Mouse (Mus musculus) neural tube, embryonic 12.5 days (tissue): ENCODE results near the gene Ciart. TPM values are rescaled to one million over a fixed set of nuclear protein-coding genes. Genes with fewer than 3 reads are reported as not detected.
A peak's percentile ranks its signal among the peaks of the same experiment; 100 is the strongest.
"Not testable (repeated sequence)": the region's sequence is repeated elsewhere in the genome, so short reads cannot be mapped to it uniquely, and the experiment has no call there.

Source experiments
- ATAC-seq: fragments of 200-750 bp; cut with Nextera tagmentation; 2 replicates; pipeline ENCODE4 v1.8.0; 2017; ENCODE audit warnings: low read depth, mild to moderate bottlenecking, moderate TSS enrichment, moderate library complexity; ENCODE audit not compliant: low FRiP score
- H3K27ac ChIP-seq: fragments of 300-500 bp; sonication (generic); 2 replicates; pipeline ENCODE4 v1.5.1; 2016
- H3K27me3 ChIP-seq: fragments of 300-500 bp; sonication (generic); replicated peaks from 2 replicates; pipeline ENCODE4 v1.6.1; 2016; ENCODE audit warnings: mild to moderate bottlenecking
- H3K36me3 ChIP-seq: fragments of 300-500 bp; sonication (generic); 2 replicates; pipeline ENCODE4 v1.6.1; 2016; ENCODE audit warnings: mild to moderate bottlenecking
- H3K4me1 ChIP-seq: fragments of 300-500 bp; sonication (generic); 2 replicates; pipeline ENCODE4 v1.6.1; 2016
- H3K4me2 ChIP-seq: fragments of 300-500 bp; sonication (generic); replicated peaks from 2 replicates; pipeline ENCODE4 v1.6.1; 2016; ENCODE audit warnings: mild to moderate bottlenecking
- H3K4me3 ChIP-seq: fragments of 300-500 bp; sonication (generic); 2 replicates; pipeline ENCODE4 v1.5.1; 2016
- H3K9ac ChIP-seq: fragments of 300-500 bp; sonication (generic); 2 replicates; pipeline ENCODE4 v1.6.1; 2016; ENCODE audit warnings: mild to moderate bottlenecking
- H3K9me3 ChIP-seq: fragments of 300-500 bp; sonication (generic); 2 replicates; pipeline ENCODE4 v1.6.1; 2016; ENCODE audit warnings: mild to moderate bottlenecking
- WGBS: fragments of 180-500 bp; shearing (Covaris S2); methylation state at CpG from one replicate; pipeline ENCODE4 v1.1.7; 2016; 5-methylcytosine and 5-hydroxymethylcytosine counted together
- polyA plus RNA-seq: library from polyadenylated mRNA; unstranded; fragments of >200 nt; fragmentation: Nextera tagmentation; extraction: Ambion mirVana; gene quantifications from 2 replicates; pipeline ENCODE4 v1.2.1, GENCODE M21; 2016

The Ciart gene
- polyA plus RNA-seq, 1 experiment from 2014 or later = 4.8 TPM

DNA sequence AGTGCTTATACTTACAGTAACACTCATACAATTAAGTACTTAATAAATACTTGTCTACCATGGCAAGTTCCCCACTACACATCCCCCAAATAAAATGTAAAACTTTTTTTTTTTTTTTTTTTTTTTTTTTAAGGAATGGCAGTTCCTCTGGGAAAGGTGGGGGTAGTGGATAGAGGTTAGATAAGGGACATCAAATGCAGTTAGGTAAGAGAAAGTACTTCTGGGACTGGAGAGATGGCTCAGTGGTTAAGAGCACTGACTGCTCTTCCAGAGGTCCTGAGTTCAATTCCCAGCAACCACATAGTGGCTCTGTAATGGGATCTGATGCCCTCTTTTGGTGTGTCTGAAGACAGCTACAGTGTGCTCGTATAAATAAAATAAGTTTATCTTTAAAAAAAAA is 25.0 kb downstream of the Ciart start:
- not testable (repeated sequence) for H3K4me2 ChIP-seq

DNA sequence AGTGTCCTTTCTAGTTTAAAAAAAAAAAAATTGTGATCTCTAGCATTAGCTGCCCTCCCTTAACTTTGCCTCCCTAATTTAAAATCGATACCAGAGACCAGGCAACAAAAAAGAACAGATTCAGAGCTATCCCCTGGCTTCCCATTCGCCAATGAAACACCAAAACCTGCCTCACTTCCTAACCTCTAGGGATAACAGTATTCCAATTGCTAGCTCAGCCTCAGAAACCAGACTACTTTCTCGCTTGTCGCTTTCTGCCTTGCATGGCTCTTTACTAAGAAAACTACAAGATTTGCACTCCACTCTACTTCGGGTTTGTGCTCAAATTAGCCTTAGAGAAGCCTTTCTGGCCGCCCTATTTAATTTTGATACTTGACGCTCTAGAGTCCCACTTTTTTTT is 25.9 kb downstream of the Ciart start:
- Histone ChIP-seq H3K4me1 (peaks cover 7% of the 10 kb centered on the region), H3K36me3 (peaks cover 21% of the 10 kb centered on the region), H3K4me3 (peak overlapping the region; percentile 85), H3K9ac (peak overlapping the region; percentile 79), H3K9me3 (no peaks in the 10 kb centered on the region), H3K27ac (0 out of 2 replicates have a peak overlapping the region, but pooled peaks have one; percentile 3), H3K27me3 (no peaks in the 10 kb centered on the region), H3K4me2 (peak overlapping the region; percentile 88)
- ATAC-seq = peak; percentile 19; the same call in 1 of the 2 replicates
- WGBS = 31% methylated on average over 7 of the region's 7 CpGs

More for the DNA sequence above, 25.0 kb downstream of the Ciart start:
- H3K36me3 ChIP-seq = peaks cover 13% of the 10 kb centered on the region
- not testable (repeated sequence) for H3K4me1 ChIP-seq, H3K4me3 ChIP-seq, H3K9ac ChIP-seq, ATAC-seq, H3K27me3 ChIP-seq, H3K27ac ChIP-seq, H3K9me3 ChIP-seq
- 91% methylated on average over 1 of the region's 1 CpGs for WGBS

DNA sequence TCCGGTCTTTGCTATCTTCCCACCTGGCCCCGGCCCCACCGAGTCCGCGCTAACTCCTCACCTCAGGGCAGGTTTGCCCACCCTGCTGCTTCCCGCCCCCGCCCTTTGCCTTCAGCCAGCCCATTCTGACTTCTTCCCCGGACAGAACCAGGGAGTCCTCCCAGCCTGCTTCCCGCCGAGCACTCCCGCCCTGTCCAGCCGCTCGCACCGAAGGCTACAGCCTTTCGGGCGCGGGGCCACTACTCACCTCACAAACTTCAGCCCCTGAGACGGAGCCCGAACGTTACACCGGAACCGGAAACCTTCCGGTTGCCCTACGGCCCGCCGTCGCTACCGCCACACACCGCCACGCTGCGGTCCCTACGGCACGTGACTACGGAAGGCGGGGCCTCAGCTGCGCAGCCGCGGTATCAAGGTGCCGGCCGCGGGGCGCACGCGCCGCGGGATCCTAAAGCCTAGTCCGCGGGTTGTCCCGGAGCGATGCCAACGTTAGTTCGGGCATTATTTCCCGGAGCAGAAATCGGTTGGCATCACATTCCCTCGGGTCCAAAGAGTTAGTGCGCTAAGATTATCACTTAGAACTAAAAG is 26.5 kb downstream of the Ciart start, which contains the start of gene Prpf3:
Prpf3 (minus strand) TSS at position 384 of the 588 bp plus-strand sequence.
- no peaks in the 10 kb centered on the region for H3K9me3 ChIP-seq
- no peaks in the 10 kb centered on the region for H3K27me3 ChIP-seq
- peak within 1 kb of the TSS; percentile 79 for H3K9ac ChIP-seq
- H3K36me3 ChIP-seq = peaks cover 26% of the 10 kb centered on the region
- H3K4me3 ChIP-seq = peak within 1 kb of the TSS; percentile 85
- H3K4me1 ChIP-seq = peaks cover 7% of the 10 kb centered on the region
- peak within 1 kb of the TSS; percentile 88 for H3K4me2 ChIP-seq
- peak; percentile 98 for ATAC-seq
- under 1% methylated on average over 56 of the region's 56 CpGs for WGBS
- H3K27ac ChIP-seq = 0 out of 2 replicates have a peak within 1 kb of the TSS, but pooled peaks have one; percentile 22

DNA sequence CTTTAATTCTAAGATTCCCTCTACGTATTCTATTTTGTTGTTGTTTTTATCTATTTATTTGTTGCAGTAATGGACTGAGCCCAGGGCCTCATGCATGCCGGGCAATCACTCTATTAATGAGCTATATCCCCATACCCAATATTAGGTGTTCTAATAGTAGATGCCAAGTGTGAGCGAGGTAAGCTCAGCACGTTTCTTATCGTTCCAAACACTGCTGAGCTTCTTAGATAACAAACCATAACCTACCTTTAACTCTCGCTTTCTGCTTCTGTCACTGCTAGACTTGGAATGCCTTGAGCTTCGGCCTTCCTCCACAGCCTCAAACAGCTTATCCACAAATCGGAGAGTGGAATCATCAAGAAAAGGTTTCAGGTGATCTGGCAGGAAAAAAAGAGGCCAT is 30.7 kb downstream of the Ciart start:
- Histone ChIP-seq H3K4me1 (peaks cover 7% of the 10 kb centered on the region), H3K27me3 (no peaks in the 10 kb centered on the region), H3K4me3 (no peak overlapping the region), H3K4me2 (no peak overlapping the region), H3K9ac (no peak overlapping the region), H3K9me3 (no peaks in the 10 kb centered on the region), H3K36me3 (peaks cover 67% of the 10 kb centered on the region), H3K27ac (no peak overlapping the region)
- 95% methylated on average over 8 of the region's 8 CpGs for WGBS
- ATAC-seq = no peak

DNA sequence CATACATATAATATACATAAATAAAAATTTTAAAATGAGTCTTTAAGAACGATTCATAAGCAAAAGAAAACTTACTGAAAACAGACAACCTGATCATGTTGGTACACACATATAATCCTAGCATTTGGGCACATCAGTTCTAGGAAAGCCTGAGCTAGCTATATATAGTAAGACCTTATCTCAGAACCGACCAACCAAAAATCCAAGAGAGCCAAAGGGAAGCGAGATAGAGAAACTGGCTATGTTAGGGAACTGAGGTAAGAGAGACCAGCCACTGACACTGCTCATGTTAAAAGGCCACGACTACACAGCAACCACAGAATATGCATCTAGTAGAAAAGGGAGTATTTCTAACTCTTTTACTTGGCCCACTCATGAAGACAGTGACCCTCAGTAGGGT is 31.4 kb downstream of the Ciart start:
- Histone ChIP-seq H3K9me3 (no peaks in the 10 kb centered on the region), H3K4me3 (no peak overlapping the region), H3K36me3 (peaks cover 73% of the 10 kb centered on the region), H3K9ac (no peak overlapping the region), H3K27ac (no peak overlapping the region), H3K27me3 (no peaks in the 10 kb centered on the region), H3K4me2 (no peak overlapping the region), H3K4me1 (peaks cover 7% of the 10 kb centered on the region)
- 89% methylated on average over 4 of the region's 4 CpGs for WGBS
- ATAC-seq = no peak

DNA sequence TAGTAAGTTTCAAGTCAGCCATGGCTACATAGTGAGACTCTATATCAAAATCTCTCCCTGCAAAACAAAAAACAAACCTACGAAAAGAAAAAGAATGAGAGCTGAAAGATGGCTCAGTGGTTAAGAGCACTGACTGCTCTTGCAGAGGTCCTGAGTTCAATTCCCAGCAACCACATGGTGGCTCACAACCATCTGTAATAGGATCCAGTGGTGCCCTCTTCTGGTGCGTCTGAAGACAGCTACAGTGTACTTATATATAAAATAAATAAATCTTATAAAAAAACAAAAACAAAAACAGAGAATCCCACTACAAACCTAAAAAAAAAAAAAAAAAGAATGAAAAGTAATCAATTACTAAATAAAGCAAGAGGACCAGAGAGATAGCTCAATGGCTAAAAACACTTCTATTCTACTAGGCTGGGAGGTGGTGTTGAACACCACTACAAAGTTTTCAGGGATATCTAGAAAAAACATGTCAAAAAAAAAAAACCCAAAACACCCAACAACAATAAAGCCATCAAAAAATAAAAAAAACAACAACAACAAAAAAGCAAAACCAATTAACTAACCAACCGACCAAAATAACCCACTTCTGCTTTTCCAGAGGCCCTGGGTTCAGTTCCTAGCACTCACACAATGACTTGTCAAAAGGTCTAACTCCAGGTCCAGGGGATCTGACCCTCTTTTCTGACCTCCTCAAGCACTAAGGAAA is 39.4 kb downstream of the Ciart start:
- no peak overlapping the region for H3K4me2 ChIP-seq
- no peak overlapping the region for H3K9ac ChIP-seq
- H3K27me3 ChIP-seq = no peaks in the 10 kb centered on the region
- no peaks in the 10 kb centered on the region for H3K9me3 ChIP-seq
- no peaks in the 10 kb centered on the region for H3K4me1 ChIP-seq
- no peak overlapping the region for H3K27ac ChIP-seq
- peaks cover 84% of the 10 kb centered on the region for H3K36me3 ChIP-seq
- no peak overlapping the region for H3K4me3 ChIP-seq
- ATAC-seq = no peak
- 89% methylated on average over 3 of the region's 3 CpGs for WGBS

DNA sequence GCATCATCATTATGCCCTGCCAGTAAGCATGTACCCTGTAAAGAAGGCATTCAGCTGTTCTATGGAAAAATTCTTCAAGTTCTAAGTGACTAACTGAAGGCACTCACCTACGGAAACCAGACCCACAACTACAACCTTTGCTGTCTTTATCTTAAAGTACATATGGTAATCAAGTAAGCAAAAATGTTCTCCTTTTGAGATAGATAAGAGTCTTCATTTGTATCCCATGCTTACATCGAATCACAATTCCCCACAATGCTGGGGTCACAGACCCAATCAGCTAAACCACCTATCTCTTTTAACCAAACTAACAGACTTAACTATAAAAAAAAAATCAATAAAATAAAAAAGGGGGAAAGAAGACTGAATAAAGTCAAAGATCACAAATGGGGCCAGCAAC is 42.8 kb downstream of the Ciart start:
- no peaks in the 10 kb centered on the region for H3K27me3 ChIP-seq
- ATAC-seq = no peak
- WGBS = 95% methylated on average over 2 of the region's 2 CpGs
- H3K27ac ChIP-seq = no peak overlapping the region
- no peak overlapping the region for H3K4me2 ChIP-seq
- peaks cover 79% of the 10 kb centered on the region for H3K36me3 ChIP-seq
- H3K4me3 ChIP-seq = no peak overlapping the region
- H3K9ac ChIP-seq = no peak overlapping the region
- no peaks in the 10 kb centered on the region for H3K9me3 ChIP-seq
- H3K4me1 ChIP-seq = no peaks in the 10 kb centered on the region

DNA sequence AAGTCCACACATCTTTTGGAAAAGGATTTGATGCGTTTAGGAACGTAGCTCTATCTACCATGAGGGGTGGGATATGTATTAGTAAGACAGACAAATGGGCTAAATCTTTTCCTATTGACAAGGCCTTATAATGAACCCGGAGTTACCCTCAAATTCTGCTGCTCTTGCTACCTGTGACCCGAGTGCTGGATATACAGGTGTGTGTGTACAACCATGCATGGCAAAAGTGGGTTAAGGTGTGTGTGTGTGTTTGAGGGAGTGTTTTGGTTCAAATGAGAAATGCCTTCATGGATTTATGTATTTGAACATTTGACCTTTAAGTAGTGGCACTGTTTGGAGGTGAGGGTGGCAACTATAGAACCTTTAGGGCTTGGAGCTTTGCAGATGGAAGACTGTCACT is 53.0 kb downstream of the Ciart start:
- Histone ChIP-seq H3K4me3 (no peak overlapping the region), H3K4me2 (no peak overlapping the region), H3K9me3 (no peaks in the 10 kb centered on the region), H3K27me3 (no peaks in the 10 kb centered on the region), H3K4me1 (no peaks in the 10 kb centered on the region), H3K9ac (no peak overlapping the region), H3K36me3 (peaks cover 54% of the 10 kb centered on the region), H3K27ac (no peak overlapping the region)
- no peak for ATAC-seq
- 97% methylated on average over 4 of the region's 4 CpGs for WGBS

Other genes with a start within 250 kb of the Ciart start
- 87.0 and 91.1 TPM in 2 replicates for gene Mcl1, start 223.5 kb downstream of the Ciart start, polyA plus RNA-seq
- gene Adamtsl4, start 194.3 kb downstream of the Ciart start, polyA plus RNA-seq = 0.96 and 1.3 TPM in 2 replicates
- gene Ecm1, start 142.7 kb downstream of the Ciart start, polyA plus RNA-seq = 18.8 and 19.8 TPM in 2 replicates
- 43.6 and 47.4 TPM in 2 replicates for gene Tars2, start 122.0 kb downstream of the Ciart start, polyA plus RNA-seq
- 25.4 and 26.2 TPM in 2 replicates for gene Rprd2, start 63.4 kb downstream of the Ciart start, polyA plus RNA-seq
- gene Prpf3, start 26.4 kb downstream of the Ciart start, polyA plus RNA-seq = 49.5 and 50.8 TPM in 2 replicates
- 345 and 349 TPM in 2 replicates for gene Mrps21, start 10.7 kb downstream of the Ciart start, polyA plus RNA-seq
- 13.1 and 13.5 TPM in 2 replicates for gene BC028528, start 9.8 kb upstream of the Ciart start, polyA plus RNA-seq
- gene Aph1a, start 11.7 kb upstream of the Ciart start, polyA plus RNA-seq = 26.9 and 36.5 TPM in 2 replicates
- 8.6 and 9.3 TPM in 2 replicates for gene Car14, start 22.4 kb upstream of the Ciart start, polyA plus RNA-seq
- gene Anp32e, start 47.0 kb upstream of the Ciart start, polyA plus RNA-seq = 277 and 278 TPM in 2 replicates
- gene Plekho1, start 113.8 kb upstream of the Ciart start, polyA plus RNA-seq = 90.0 and 91.9 TPM in 2 replicates
- 48.3 TPM in 2 replicates for gene Vps45, start 176.2 kb upstream of the Ciart start, polyA plus RNA-seq
- 11.6 and 16.2 TPM in 2 replicates for gene Otud7b, start 222.3 kb upstream of the Ciart start, polyA plus RNA-seq